Mouse (Mus musculus) retina, embryonic 14.5 days (tissue): ENCODE data around the gene Olfr933.

Experiments
- DNase-seq: peaks from one replicate; pipeline ENCODE4 v3.0.0-alpha.2; 2015; ENCODE audit warnings: low spot score

Gene Olfr933

DNA sequence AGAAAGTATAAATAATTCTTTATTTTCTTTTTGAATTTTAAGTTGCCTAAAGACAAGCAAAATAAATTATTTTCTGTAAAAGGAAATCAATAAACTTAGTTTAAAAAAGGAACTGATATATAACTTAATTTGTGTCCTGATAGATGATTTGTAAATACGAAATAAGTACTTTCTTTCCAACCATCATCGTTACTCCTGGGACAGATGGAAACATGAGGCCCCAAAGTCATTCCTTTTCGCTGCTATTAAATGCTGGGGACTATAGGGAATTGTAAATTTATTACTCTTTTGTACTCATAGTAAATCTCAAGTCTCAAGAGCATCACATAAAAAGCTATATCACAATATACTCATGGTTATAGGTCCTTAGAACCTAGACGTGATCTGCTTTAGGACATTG lies at the start of gene Olfr933:
Olfr933 (plus strand) TSS at position 301 of the 400 bp plus-strand sequence.
- DNase-seq, result no peak

DNA sequence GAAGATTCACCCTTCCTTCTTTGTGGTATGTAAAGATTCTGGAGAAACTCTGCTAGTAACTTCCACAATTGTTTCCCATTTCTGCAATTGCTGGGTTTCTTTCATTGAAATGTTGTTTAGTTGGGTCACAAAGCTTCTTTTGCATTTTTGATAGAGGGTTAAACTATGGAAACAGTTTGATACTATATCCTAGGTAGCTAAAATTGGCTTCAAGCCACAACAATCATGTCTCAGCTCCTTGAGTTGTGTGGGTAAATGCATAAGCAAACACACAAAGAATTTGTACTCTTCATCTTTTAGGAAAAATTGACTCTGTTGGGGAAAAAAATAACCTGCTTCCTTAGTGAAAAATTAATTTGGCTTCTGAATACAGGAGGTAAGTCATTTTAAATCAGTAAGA lies 42.6 kb upstream of the Olfr933 start, which contains the start of gene Olfr930:
Olfr930 (plus strand) TSS at position 301 of the 400 bp plus-strand sequence.
- DNase-seq, result no peak

DNA sequence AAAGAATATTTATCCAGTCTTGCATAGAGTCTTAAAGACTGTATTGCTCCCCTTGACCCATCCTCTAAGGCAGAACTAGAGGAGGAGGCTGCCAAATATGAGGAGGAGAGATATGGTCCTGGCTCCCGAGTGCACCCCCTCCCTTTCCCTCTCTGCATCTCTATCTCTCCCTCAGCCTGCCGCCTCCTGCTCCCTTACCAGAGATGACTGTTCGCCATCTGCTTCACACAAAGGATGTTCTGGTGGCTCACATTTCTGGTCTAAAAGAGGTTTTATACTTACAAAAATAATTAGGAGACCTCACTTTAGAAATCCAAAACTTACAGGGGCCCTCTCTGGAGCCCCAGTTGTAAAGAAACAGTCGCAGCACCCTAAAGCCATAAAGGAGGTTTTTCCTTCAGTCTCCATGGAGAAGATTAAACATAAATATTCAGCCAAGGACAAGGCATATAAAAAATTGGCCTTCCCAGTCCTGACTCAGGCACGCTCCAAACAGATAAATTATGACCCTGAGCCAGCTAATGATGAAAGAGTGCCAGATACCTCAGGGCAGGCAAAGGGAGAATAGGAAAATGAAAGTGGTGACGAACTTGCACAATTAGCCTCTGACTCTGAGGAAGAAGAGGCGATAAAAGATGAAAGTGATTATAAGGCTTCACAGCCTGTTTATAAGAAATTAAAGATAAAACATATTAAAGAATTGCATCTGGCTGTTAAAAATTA lies 18.6 kb upstream of the Olfr933 start:
- DNase-seq, result no peak

DNA sequence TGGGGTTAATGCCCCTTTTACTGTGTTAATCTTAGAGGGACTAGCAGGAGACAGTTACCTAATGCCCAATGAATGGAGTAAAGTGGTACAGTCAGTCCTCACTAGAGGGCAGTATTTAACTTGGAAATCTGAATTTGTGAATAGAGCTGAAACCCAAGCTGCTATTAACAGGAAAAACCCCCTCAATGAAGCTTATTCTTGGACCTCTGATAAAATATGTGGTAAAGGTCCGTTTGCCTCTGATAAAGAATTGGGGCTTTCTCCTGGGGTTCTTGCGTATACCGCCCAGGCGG lies 18.0 kb upstream of the Olfr933 start:
- peak; percentile 17 for DNase-seq

DNA sequence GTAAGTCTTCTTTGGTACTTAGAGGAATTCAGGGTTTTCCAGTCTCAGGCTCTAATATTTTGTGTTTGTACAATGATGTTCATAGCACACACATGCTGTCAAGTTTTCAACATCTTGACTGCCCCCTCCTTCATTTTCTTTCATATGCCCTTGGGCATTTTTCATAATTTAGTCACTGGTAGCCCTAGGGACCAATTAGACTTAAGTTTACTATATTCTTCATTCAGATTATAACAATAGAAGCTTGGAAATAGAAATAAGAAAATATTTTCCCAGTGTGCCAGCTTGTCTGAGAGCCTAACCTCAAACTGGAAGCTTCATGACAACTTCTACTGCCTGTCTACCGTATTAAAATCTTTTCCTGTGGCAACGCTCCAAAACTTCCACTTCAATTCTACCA lies 16.1 kb downstream of the Olfr933 start, which contains the start of gene Olfr934:
Olfr934 (minus strand) TSS at position 101 of the 400 bp plus-strand sequence.
- DNase-seq, result no peak

DNA sequence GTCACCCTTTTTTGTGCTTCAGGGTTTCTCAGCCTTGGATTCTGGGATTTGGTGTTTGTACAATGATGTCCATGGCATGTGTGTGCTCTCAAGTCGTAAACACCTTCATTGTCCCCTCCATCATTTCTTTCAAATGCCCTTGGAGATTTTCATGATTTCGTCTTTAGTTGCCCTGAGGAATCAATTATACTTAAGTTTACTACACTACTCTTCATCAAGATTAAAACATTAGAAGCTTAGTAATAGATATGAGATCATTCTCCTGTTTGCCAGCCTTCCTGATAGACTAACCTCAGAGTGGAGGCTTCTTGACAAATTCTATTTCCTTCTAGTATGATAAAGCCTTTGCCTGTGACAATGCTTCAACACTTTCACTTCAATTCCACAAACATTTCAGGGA lies 27.5 kb downstream of the Olfr933 start, which contains the start of gene Olfr935:
Olfr935 (minus strand) TSS at position 101 of the 400 bp plus-strand sequence.
- no peak for DNase-seq

DNA sequence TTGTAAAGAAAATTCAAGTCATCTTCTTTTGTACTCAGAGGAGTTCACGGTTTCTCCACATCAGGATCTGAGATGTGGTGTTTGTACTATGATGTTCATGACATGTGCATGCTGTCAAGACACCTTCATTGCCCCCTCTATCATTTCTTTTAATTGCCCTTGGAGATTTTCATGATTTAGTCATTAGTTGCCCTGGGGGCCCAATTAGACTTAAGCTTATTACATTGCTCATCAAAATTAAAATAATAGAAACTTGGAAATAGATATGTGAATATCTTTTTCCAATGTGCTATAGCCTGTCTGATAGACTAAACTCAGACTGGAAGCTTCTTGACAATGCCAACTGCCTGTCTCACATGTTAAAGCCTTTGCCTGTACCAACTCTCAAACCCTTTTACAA lies 51.2 kb downstream of the Olfr933 start, which contains the start of gene Olfr146:
Olfr146 (minus strand) TSS at position 101 of the 400 bp plus-strand sequence.
- no peak for DNase-seq
